Mouse (Mus musculus) liver, adult (tissue): ENCODE measurements around the gene Sft2d1.
"Not testable (repeated sequence)": the region's sequence is repeated elsewhere in the genome, so short reads cannot be mapped to it uniquely, and the experiment has no call there.

Experiments
- GATA4 ChIP-seq: IDR thresholded peaks from 2 replicates; pipeline ENCODE4 v1.6.1; 2014; ENCODE audit warnings: mild to moderate bottlenecking, low read length; ENCODE audit not compliant: insufficient replicate concordance

The Sft2d1 gene

GRCm38 (mm10) chr17:8295825-8296224 lies 15.1 kb upstream of the Sft2d1 start:
- no peak for TF ChIP-seq GATA4

GRCm38 (mm10) chr17:8296313-8296844 lies 14.5 kb upstream of the Sft2d1 start:
- no peak for TF ChIP-seq GATA4

- TF ChIP-seq GATA4, result no peak
Measured at GRCm38 (mm10) chr17:8297746-8298145, 13.2 kb upstream of the Sft2d1 start.

DNA sequence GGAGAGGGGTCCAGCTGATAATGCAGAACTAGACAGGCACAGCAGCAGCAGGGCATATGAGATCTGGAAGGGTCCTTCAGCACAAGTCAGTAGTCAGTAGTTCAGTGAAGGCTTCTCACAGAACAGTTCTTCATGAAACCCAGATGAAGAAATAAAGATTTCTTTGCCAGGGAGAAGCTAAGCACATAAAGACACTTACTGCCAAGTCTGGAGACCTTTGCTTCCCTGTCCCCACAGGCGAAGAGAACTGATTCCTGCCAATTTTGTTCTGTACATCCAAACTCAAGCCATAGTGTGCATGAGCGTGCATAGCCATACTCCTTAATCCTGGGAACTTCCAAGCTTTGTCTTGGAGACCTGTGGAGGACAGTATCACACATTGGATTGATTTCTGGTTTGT lies 12.6 kb upstream of the Sft2d1 start:
- TF ChIP-seq GATA4, result no peak

- no peak for TF ChIP-seq GATA4
Measured at GRCm38 (mm10) chr17:8299524-8299923, 11.4 kb upstream of the Sft2d1 start.

DNA sequence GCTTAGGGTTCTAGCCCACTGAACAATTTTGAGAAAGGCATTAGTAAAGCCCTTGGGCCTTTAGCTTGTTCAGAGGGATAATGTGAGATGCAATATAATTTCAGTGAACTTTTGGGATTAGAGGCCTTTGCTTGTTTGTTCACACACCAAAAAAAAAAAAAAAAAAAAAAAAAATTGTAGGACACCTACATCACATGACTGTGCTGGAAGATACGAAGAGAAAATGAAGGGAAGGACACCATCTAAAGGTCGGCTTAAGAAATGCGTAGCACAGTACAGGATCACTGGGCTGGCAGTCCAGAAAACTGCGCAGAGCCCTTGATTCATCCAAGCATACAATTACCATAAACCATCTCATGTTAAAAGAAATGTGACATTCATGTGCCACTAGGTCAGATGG lies 9.4 kb upstream of the Sft2d1 start:
- no peak for TF ChIP-seq GATA4

DNA sequence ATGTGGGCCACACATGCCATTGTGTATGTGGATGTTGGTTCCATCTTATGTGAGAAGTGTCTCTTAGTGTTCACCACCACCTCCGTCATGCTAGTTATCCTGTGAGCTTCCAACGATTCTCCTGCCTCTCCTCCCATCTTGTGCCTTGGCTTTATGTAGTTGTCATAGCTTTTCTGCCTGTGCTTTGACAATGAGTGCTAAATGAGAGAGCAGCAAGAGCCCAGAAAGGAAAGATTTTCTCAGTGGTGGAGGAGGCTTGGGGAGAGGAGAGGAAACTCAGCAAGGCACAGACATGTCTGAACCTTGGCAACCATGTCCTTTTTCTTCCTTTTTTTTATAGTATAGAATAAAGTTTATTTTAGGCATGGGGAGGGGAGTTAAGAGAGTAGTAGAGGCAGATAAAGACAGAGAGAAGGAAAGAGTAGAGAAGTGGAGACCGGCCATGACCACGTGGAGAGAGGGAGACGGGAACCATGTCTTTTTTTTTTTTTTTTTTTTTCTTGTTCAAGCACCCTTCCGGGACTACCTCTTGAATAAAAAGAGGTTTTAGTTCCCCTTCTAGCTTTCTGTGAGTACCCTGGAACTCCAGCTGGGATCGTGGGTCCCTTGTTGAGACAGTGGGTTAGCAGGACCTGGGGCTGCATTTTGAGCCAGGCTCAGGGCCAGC lies 8.0 kb upstream of the Sft2d1 start:
- TF ChIP-seq GATA4, result no peak

- no peak for TF ChIP-seq GATA4
Measured at GRCm38 (mm10) chr17:8303671-8304070, 7.2 kb upstream of the Sft2d1 start.

- no peak for TF ChIP-seq GATA4
Measured at GRCm38 (mm10) chr17:8305801-8306200, 5.1 kb upstream of the Sft2d1 start.

DNA sequence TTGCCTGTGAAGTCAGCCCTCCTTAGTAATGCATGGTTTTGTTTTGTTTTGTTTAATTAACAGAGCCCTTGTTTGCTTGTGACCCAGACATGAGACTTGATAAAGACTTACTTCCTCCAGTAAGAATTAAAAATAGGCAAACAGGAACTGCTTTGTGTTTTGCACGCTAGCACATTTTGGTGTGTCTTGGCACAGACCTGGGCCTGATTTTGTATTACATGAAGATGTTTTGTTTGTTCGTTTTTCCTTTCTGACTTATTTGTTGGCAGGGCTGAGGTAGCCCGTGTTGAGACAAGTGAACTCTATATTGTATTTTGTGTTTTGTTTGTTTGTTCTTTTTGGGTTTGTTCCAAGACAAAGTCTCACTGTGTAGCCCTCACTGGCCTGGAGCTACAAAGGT lies 849 bp downstream of the Sft2d1 start:
- no peak for TF ChIP-seq GATA4

DNA sequence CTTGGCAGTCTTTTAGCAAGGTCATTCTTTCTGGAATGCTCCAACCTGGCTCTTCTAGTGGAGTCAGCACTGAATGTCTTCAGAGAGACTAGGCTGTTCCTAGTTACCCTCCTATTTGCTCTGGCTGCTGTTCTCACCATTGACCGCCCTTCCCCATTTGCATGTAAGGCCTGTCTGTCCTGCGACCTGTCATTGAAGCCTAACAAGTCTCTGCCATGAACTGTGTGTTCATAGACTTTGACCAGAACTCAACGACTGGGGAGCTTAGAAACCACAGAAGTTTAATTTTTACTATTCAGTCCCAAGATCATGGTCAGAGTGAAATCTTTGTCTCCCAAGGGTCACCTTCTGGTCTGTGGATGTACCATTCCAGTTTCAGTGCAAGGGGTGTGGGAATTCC lies 3.1 kb downstream of the Sft2d1 start:
- TF ChIP-seq GATA4, result no peak

DNA sequence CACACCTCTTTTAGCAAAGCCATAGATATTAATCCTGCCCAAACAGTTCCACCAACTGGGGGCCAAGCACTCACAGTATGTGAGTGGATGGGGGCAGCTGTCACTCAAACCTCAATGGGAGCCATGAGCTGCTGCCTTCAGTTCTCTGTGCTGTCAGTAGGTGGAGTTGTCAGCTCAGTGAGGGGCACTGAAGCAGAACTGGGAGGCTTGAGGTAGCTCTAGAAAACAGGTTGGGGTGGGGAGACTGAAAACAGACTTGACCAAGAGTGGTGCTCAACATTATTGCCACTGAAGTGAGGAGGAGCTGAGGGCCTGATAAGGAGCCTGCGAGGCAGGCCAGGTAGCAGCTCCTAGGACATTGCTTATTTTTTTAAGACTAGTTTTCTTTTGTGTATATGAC lies 5.3 kb downstream of the Sft2d1 start:
- TF ChIP-seq GATA4, result no peak

DNA sequence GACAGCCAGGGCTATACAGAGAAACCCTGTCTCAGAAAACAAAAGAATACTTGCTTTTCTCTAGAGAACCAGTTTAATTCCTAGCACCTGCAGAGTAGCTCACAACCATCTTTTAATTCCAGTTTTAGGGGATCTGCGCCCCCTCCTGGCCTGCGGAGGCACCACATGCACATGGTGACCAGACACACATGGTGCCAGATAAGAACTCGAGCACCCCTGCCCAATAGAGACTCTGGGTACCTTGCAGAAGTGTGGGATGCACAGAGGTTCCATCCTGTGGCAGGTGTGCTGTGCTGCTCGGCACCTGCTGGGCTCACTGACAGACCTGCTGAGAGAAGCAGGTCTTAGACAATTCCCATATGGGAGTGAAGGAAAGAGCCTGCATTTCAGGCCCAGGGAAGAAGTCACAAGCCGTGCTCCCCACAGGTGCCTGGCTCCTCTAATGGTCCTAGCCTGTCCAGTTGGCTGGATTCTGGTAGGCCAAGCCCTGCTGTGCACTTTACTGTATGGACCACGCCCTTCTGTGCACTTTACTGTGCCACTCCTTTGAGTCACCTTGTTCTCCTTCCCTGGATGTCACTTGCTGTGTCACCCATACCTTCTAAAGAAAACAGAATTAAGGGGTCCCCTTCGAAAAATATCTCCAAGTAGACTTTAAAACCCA lies 17.7 kb downstream of the Sft2d1 start:
- TF ChIP-seq GATA4, result no peak

GRCm38 (mm10) chr17:8330602-8331001 lies 19.7 kb downstream of the Sft2d1 start:
- no peak for TF ChIP-seq GATA4

GRCm38 (mm10) chr17:8337159-8337558 lies 26.3 kb downstream of the Sft2d1 start, which contains the start of gene Prr18:
Prr18 (plus strand) TSS chr17:8337459.
- TF ChIP-seq GATA4, result not testable (repeated sequence)

GRCm38 (mm10) chr17:8339666-8340374 lies 28.9 kb downstream of the Sft2d1 start:
- TF ChIP-seq GATA4, result no peak
